Mouse (Mus musculus) forebrain, embryonic 16.5 days (tissue): ENCODE measurements around the gene Zmpste24. TPM values are rescaled to one million over a fixed set of nuclear protein-coding genes. Genes with fewer than 3 reads are reported as not detected.
A peak's percentile ranks its signal among the peaks of the same experiment; 100 is the strongest.

ENCODE experiments used
- ATAC-seq: fragments of 200-750 bp; cut with Nextera tagmentation; 2 replicates; pipeline ENCODE4 v1.8.0; 2017; ENCODE audit warnings: mild to moderate bottlenecking, moderate library complexity
- H3K27ac ChIP-seq: fragments of 300-500 bp; sonication (generic); 2 replicates; pipeline ENCODE4 v1.5.1; 2014; ENCODE audit warnings: low read length, control low read depth
- H3K27me3 ChIP-seq: fragments of 300-500 bp; sonication (generic); replicated peaks from 2 replicates; pipeline ENCODE4 v1.6.1; 2014; ENCODE audit warnings: low read length; ENCODE audit not compliant: control insufficient read depth, insufficient read depth
- H3K36me3 ChIP-seq: fragments of 300-500 bp; sonication (generic); 2 replicates; pipeline ENCODE4 v1.6.1; 2014; ENCODE audit not compliant: control insufficient read depth, insufficient read depth
- H3K4me1 ChIP-seq: fragments of 300-500 bp; sonication (generic); replicated peaks from 2 replicates; pipeline ENCODE4 v1.6.1; 2014; ENCODE audit warnings: low read length; ENCODE audit not compliant: control insufficient read depth, insufficient read depth
- H3K4me2 ChIP-seq: fragments of 300-500 bp; sonication (generic); 2 replicates; pipeline ENCODE4 v1.6.1; 2014; ENCODE audit warnings: mild to moderate bottlenecking, low read length, control low read depth
- H3K4me3 ChIP-seq: fragments of 300-500 bp; sonication (generic); replicated peaks from 2 replicates; pipeline ENCODE4 v1.5.1; 2014; ENCODE audit warnings: mild to moderate bottlenecking, low read length, control low read depth
- H3K9ac ChIP-seq: fragments of 300-500 bp; sonication (generic); replicated peaks from 2 replicates; pipeline ENCODE4 v1.6.1; 2014; ENCODE audit warnings: low read depth, low read length, control low read depth
- H3K9me3 ChIP-seq: fragments of 300-500 bp; sonication (generic); 2 replicates; pipeline ENCODE4 v1.6.1; 2016; ENCODE audit warnings: low read length; ENCODE audit not compliant: control insufficient read depth
- WGBS: fragments of 180-500 bp; shearing (Covaris S2); extraction: QIAGEN DNeasy Blood & Tissue Kit; methylation state at CpG from one replicate; pipeline ENCODE4 v1.1.7; 2014; 5-methylcytosine and 5-hydroxymethylcytosine counted together
- polyA plus RNA-seq: library from polyadenylated mRNA; unstranded; fragments of >200 nt; fragmentation: Nextera tagmentation; extraction: Ambion mirVana; gene quantifications from 2 replicates; pipeline ENCODE4 v1.2.1, GENCODE M21; 2015

Zmpste24 gene
- polyA plus RNA-seq, 1 experiment from 2014 or later = 27.4 TPM

GRCm38 (mm10) chr4:121040323-121040722, 57.7 kb downstream of the Zmpste24 start:
- H3K4me3 ChIP-seq = no peak overlapping the region; the same call in 1 of the 2 replicates
- no peak for ATAC-seq
- H3K9ac ChIP-seq = peak overlapping the region; percentile 56; the same call in 1 of the 2 replicates
- H3K27ac ChIP-seq = no peak overlapping the region
- peaks cover 6% of the 10 kb centered on the region; the same call in 1 of the 2 replicates for H3K27me3 ChIP-seq
- peaks cover 15% of the 10 kb centered on the region for H3K4me1 ChIP-seq
- WGBS = 58% methylated on average over 14 of the region's 14 CpGs
- H3K9me3 ChIP-seq = no peaks in the 10 kb centered on the region
- no peaks in the 10 kb centered on the region for H3K36me3 ChIP-seq
- peak overlapping the region; percentile 60; the same call in 1 of the 2 replicates for H3K4me2 ChIP-seq

GRCm38 (mm10) chr4:121039331-121040115, 58.5 kb downstream of the Zmpste24 start, which contains the start of gene Col9a2:
Col9a2 (plus strand) TSS chr4:121039385.
- H3K4me1 ChIP-seq = peaks cover 15% of the 10 kb centered on the region
- H3K36me3 ChIP-seq = no peaks in the 10 kb centered on the region
- H3K9me3 ChIP-seq = no peaks in the 10 kb centered on the region
- 3% methylated on average over 46 of the region's 46 CpGs for WGBS
- H3K27ac ChIP-seq = no peak within 1 kb of the TSS
- peaks cover 6% of the 10 kb centered on the region; the same call in 1 of the 2 replicates for H3K27me3 ChIP-seq
- peak within 1 kb of the TSS; percentile 56 for H3K9ac ChIP-seq
- H3K4me2 ChIP-seq = peak within 1 kb of the TSS; percentile 60
- H3K4me3 ChIP-seq = peak within 1 kb of the TSS; percentile 41
- ATAC-seq = peak; percentile 37; the same call in 1 of the 2 replicates

GRCm38 (mm10) chr4:121033006-121033405, 65.0 kb downstream of the Zmpste24 start:
- 89% methylated on average over 2 of the region's 2 CpGs for WGBS
- Histone ChIP-seq H3K4me1 (no peaks in the 10 kb centered on the region), H3K4me2 (no peak overlapping the region)

GRCm38 (mm10) chr4:121031440-121031839, 66.6 kb downstream of the Zmpste24 start:
- Histone ChIP-seq H3K4me1 (no peaks in the 10 kb centered on the region), H3K36me3 (no peaks in the 10 kb centered on the region), H3K9ac (no peak overlapping the region), H3K27ac (no peak overlapping the region), H3K9me3 (no peaks in the 10 kb centered on the region), H3K27me3 (no peaks in the 10 kb centered on the region), H3K4me2 (no peak overlapping the region), H3K4me3 (no peak overlapping the region)
- WGBS = 61% methylated on average over 4 of the region's 4 CpGs
- ATAC-seq = no peak

More at GRCm38 (mm10) chr4:121033006-121033405, 65.0 kb downstream of the Zmpste24 start:
- Histone ChIP-seq H3K27me3 (no peaks in the 10 kb centered on the region; the same call in 1 of the 2 replicates), H3K4me3 (no peak overlapping the region), H3K36me3 (no peaks in the 10 kb centered on the region), H3K9me3 (no peaks in the 10 kb centered on the region), H3K9ac (no peak overlapping the region), H3K27ac (no peak overlapping the region)
- ATAC-seq = no peak

- H3K4me1 ChIP-seq = no peaks in the 10 kb centered on the region
- H3K9me3 ChIP-seq = no peaks in the 10 kb centered on the region
- no peak overlapping the region for H3K27ac ChIP-seq
- WGBS = 72% methylated on average over 3 of the region's 3 CpGs
- no peaks in the 10 kb centered on the region for H3K27me3 ChIP-seq
- H3K4me2 ChIP-seq = no peak overlapping the region
- no peak overlapping the region for H3K4me3 ChIP-seq
- ATAC-seq = no peak
- no peaks in the 10 kb centered on the region for H3K36me3 ChIP-seq
- no peak overlapping the region for H3K9ac ChIP-seq
Measured at GRCm38 (mm10) chr4:121029632-121030031, 68.4 kb downstream of the Zmpste24 start.

- no peak overlapping the region for H3K4me3 ChIP-seq
- ATAC-seq = no peak
- H3K9ac ChIP-seq = no peak overlapping the region
- no peaks in the 10 kb centered on the region for H3K27me3 ChIP-seq
- WGBS = 20% methylated on average over 14 of the region's 14 CpGs
- no peak overlapping the region for H3K27ac ChIP-seq
- H3K4me2 ChIP-seq = no peak overlapping the region
- no peaks in the 10 kb centered on the region for H3K9me3 ChIP-seq
- no peaks in the 10 kb centered on the region for H3K36me3 ChIP-seq
- no peaks in the 10 kb centered on the region for H3K4me1 ChIP-seq
Measured at GRCm38 (mm10) chr4:121028659-121029392, 69.2 kb downstream of the Zmpste24 start.

GRCm38 (mm10) chr4:121028146-121028545, 69.9 kb downstream of the Zmpste24 start:
- no peak overlapping the region for H3K27ac ChIP-seq
- H3K4me2 ChIP-seq = no peak overlapping the region
- no peak overlapping the region for H3K9ac ChIP-seq
- no peak for ATAC-seq
- H3K27me3 ChIP-seq = no peaks in the 10 kb centered on the region
- no peaks in the 10 kb centered on the region for H3K4me1 ChIP-seq
- H3K36me3 ChIP-seq = no peaks in the 10 kb centered on the region
- H3K4me3 ChIP-seq = no peak overlapping the region
- 83% methylated on average over 1 of the region's 1 CpGs for WGBS
- no peaks in the 10 kb centered on the region for H3K9me3 ChIP-seq

GRCm38 (mm10) chr4:121025681-121026080, 72.4 kb downstream of the Zmpste24 start:
- Histone ChIP-seq H3K4me2 (no peak overlapping the region), H3K4me1 (no peaks in the 10 kb centered on the region), H3K36me3 (no peaks in the 10 kb centered on the region), H3K9me3 (no peaks in the 10 kb centered on the region), H3K27me3 (no peaks in the 10 kb centered on the region), H3K9ac (no peak overlapping the region), H3K27ac (no peak overlapping the region), H3K4me3 (no peak overlapping the region)
- WGBS = 61% methylated on average over 2 of the region's 2 CpGs
- ATAC-seq = no peak

GRCm38 (mm10) chr4:121023941-121024340, 74.1 kb downstream of the Zmpste24 start:
- Histone ChIP-seq H3K36me3 (no peaks in the 10 kb centered on the region), H3K4me3 (no peak overlapping the region), H3K27me3 (no peaks in the 10 kb centered on the region), H3K9me3 (no peaks in the 10 kb centered on the region), H3K4me2 (no peak overlapping the region), H3K4me1 (no peaks in the 10 kb centered on the region), H3K27ac (no peak overlapping the region), H3K9ac (no peak overlapping the region)
- ATAC-seq = no peak
- 94% methylated on average over 2 of the region's 2 CpGs for WGBS
